Mouse (Mus musculus): Measurements from ENCODE around the gene Asb5.

Asb5 gene

DNA sequence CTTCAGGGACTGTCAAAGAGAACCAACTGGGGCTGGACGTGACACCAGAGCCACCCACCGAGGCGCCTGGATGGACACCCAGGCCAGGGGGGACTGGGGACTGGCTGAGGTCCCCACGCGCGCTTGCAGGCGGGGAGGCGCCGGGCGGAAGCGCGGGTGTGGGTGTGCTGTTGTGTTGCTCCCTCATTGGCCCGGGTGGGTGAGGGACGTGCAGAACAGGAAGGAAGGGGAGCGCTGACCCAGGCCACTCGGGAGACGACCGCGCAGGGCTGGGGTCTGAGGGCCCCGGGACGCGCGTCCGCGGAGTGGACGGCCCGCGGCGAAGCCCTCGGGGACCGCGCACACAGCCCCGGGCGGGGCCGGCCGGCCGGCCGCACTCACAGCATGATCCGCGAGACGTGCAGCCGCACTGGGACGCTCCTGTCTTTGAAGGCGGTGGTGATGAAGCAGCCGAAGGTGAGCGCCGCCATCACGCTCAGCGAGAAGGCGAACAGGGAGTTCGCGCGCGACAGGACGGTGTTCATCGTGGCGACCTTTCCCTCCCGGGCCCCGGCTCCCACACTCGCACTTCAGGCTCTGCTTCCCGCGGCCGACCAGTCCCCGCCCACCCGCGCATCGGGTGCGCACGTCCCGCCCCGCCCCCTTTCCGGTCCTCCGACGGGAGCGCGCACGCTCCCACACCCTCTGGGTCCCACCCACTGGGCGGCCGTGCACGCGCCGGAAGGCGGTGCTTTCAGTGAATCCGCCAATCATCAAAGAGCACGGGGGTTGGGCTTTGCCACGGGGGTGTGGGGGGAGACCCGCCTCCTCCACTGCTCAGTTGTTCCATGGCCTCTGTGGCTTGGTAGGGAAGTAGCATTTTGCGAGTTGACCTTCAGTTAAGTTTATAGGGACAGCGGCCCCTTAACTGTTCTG lies at the start of gene Asb5, which contains the start of gene Spcs3:
Gene Asb5, plus strand, starts transcription at position 199 of the 915 bp plus-strand sequence.
Gene Spcs3, minus strand, starts transcription at position 617 of the 915 bp plus-strand sequence.
- in situ Hi-C loops (cut with MboI, MseI), result no loop called here

DNA sequence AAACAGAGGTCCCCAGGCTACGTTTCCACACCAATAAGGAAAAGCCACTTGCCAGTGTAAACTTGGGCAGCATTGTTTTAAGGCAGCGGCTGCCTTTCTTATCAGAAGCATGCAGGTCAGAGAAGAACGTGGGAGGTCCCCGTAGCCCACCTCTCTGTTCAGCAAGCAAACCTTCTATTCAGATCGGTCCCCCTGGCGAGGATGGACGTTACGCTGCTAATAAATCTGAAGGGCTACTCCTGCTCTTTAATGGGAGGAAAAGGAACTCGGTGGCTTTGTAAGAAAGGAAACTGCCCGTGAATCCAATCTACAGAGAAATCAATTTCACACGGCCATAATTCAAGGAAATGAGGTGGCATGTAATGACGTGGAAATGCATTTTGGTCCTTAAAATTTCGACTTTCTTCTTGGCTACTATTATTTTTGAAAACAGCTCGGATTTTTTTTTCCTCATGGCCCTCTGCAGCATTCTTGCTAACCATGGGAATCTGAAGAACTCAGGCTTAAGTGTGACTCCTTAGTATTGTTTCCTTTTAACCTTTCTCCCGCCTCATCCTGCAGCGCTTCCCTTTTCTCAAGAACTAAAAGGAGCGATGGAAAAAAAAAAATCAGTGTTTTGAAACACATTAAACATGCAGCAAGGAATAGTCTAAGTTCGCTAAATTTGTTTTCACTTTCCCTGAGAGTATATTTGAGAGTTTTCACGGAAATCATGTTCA lies 42.7 kb upstream of the Asb5 start:
- in situ Hi-C loops (cut with MboI, MseI), result loop anchor here (5.0 to 25.0 kb wide), 4 partner anchors 334 to 624 kb away; no protein-coding TSS in a partner anchor

GRCm38 (mm10) chr8:54488437-54488836 lies 40.9 kb upstream of the Asb5 start:
- in situ Hi-C loops (cut with MboI, MseI), result loop anchor here (5.0 to 25.0 kb wide), 4 partner anchors 336 to 626 kb away; no protein-coding TSS in a partner anchor

- in situ Hi-C loops (cut with MboI, MseI), result loop anchor here (5.0 to 25.0 kb wide), 2 partner anchors 414 to 429 kb away; partner anchors contain the start of gene Vegfc (in 1 of the 2)
Observed at GRCm38 (mm10) chr8:54491057-54491690, 38.2 kb upstream of the Asb5 start.

DNA sequence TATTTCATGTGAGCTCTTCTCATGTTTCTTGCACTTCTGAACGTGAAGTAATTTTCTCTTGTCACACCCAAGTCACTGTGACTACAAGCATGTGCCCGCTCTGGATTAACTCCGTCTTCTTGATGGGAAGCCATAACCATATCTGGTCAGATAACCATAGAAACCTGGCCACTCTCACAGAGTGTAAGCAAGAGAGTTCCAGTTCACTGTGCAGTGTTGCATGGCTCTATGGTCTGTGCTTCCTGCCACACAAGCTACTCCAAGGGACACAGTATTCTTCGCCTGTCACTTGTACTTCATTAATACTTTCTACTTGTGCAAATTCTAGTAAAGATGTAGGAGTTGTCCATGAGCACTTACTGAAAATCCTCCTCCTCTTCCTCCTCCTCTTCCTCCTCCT lies 37.4 kb upstream of the Asb5 start:
- in situ Hi-C loops (cut with MboI, MseI), result loop anchor here (5.0 to 25.0 kb wide), 2 partner anchors 415 to 430 kb away; partner anchors contain the start of gene Vegfc (in 1 of the 2)

GRCm38 (mm10) chr8:54493110-54493509 lies 36.3 kb upstream of the Asb5 start:
- in situ Hi-C loops (cut with MboI, MseI), result loop anchor here (5.0 to 25.0 kb wide), 2 partner anchors 416 to 431 kb away; partner anchors contain the start of gene Vegfc (in 1 of the 2)

DNA sequence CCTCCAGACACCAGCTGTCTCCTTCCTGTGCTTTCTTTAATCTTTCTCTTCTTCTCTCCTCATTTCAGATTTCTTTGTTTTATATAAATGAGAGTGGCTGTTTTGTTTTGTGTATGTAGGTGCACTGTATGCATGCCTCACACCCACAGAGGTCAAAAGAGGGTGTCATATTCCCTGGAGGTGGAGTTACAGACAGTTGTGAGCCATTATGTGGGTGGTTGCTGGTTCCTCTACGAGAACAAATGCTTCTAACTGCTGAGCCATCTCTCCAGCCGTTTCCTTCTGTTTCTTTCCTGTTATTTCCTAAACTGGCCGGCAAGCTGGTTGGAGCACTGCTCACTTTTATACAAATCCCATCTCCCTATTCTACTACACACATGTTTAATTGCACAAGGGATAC lies 35.5 kb upstream of the Asb5 start:
- in situ Hi-C loops (cut with MboI, MseI), result loop anchor here (5.0 to 25.0 kb wide), 2 partner anchors 417 to 432 kb away; partner anchors contain the start of gene Vegfc (in 1 of the 2)

DNA sequence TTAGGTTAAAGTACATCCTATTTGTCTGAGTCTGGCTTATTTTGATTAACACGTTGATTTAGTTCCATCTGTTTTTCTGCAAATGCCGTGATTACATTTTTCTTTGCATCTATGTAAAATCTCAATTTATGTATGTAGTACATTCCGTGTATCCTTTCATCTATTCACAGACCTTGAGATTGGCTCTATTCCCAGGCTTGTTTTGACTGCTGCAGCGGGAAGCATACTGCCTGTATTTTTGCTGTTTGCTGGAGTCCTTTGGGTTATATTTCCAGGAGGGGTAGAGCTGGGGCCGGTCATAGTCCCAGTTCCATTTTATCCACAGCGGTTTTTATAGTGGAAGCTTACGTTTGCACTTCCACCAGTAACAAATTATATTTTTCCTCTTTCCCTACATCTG lies 26.3 kb upstream of the Asb5 start:
- in situ Hi-C loops (cut with MboI, MseI), result loop anchor here in 1 of 2 experiments (25.0 kb wide), 1 partner anchor 1984 kb away; no protein-coding TSS in a partner anchor

DNA sequence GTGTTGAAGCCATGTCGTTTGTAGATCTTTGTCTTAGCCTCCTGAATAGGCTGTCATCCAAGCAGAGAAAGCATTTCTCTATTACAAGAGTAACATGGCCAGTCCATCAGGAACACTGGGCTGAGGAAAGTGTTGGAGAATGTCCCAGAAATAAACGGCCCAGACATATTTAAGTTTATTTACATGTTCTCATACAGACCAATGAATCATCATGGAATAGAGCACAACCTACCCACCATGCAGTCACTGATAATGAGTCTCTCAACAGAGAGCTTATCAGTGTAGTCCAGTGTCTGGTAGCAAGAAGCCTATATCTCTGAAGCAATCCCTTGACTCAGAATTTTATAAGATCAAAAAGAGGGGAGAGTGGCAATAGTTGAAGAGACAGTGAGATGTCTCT lies 24.3 kb upstream of the Asb5 start:
- in situ Hi-C loops (cut with MboI, MseI), result loop anchor here (5.0 to 25.0 kb wide), 5 partner anchors 157 to 1982 kb away; no protein-coding TSS in a partner anchor

DNA sequence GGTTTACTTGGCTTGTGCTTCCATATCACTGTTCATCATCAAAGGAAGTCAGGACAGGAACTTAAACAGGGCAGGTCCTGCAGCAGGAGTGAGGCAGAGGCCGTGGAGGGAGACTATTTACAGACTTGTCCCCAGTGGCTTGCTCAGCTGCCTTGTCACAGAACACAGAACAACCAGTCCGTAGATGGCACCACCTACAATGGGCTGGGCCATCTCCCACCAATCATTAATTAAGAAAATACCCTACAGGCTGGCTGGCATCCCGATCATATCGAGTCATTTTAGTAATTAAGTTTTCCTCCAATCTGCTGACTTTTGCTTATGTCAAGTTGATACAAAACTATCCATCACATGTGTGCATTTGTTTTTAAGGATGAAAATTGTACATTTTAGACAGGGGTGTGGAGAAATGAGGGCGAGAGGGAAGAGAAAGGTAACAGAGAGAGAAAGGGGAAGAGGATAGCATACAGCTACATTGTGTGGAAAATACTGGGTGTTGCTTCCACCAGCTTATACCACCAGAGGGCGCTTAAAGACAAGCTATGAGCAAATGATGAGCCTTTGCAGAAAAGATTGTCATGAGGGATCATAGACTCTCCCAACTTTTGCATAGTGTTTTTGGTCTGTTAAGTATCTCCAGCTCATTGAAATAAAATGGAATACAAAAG lies 21.8 kb upstream of the Asb5 start:
- in situ Hi-C loops (cut with MboI, MseI), result loop anchor here (5.0 to 25.0 kb wide), 5 partner anchors 155 to 1980 kb away; no protein-coding TSS in a partner anchor

- in situ Hi-C loops (cut with MboI, MseI), result loop anchor here (5.0 to 25.0 kb wide), 5 partner anchors 154 to 1979 kb away; no protein-coding TSS in a partner anchor
Observed at GRCm38 (mm10) chr8:54508096-54508456, 21.3 kb upstream of the Asb5 start.

- in situ Hi-C loops (cut with MboI, MseI), result loop anchor here (5.0 to 25.0 kb wide), 5 partner anchors 153 to 1978 kb away; no protein-coding TSS in a partner anchor
Observed at GRCm38 (mm10) chr8:54508814-54509213, 20.6 kb upstream of the Asb5 start.

GRCm38 (mm10) chr8:54509221-54509721 lies 20.1 kb upstream of the Asb5 start:
- in situ Hi-C loops (cut with MboI, MseI), result loop anchor here (5.0 to 25.0 kb wide), 5 partner anchors 153 to 1978 kb away; no protein-coding TSS in a partner anchor

DNA sequence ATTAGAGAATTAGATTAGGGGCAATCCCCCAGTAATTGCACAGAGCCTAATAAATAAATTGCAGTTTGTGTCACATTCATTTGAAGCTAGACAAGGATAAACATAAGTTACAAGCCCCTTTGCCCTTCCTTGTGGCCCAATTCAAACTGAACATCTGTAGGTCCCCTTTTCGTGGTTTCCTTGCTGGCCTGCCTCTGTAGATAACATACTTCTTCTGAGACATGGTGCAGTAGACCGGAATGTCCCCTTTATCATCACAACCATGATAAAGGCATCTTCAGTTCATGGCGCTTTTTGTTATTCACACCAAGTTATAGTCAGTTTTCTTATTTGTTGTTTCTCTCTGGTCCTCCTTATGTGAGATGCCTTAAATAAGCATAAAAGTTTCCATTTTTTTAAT lies 17.6 kb upstream of the Asb5 start:
- in situ Hi-C loops (cut with MboI, MseI), result loop anchor here (10.0 to 25.0 kb wide), 2 partner anchors 573 to 1976 kb away; no protein-coding TSS in a partner anchor

DNA sequence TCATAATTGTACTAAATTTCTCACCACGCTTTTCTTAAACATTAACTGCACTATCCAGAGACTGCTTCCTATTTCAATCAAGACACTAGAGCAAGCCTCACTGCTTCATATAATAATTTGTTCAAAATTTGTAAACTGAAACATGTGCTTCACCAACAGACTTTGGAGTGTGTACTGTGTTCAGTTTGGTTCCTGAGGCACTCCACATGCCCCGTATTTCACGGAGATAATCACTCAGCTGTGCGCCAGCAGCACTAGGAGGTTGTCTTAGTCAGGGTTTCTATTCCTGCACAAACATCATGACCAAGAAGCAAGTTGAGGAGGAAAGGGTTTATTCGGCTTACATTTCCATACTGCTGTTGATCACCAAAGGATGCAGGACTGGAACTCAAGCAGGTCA lies 17.2 kb upstream of the Asb5 start:
- in situ Hi-C loops (cut with MboI, MseI), result loop anchor here (10.0 to 25.0 kb wide), 2 partner anchors 573 to 1975 kb away; no protein-coding TSS in a partner anchor

DNA sequence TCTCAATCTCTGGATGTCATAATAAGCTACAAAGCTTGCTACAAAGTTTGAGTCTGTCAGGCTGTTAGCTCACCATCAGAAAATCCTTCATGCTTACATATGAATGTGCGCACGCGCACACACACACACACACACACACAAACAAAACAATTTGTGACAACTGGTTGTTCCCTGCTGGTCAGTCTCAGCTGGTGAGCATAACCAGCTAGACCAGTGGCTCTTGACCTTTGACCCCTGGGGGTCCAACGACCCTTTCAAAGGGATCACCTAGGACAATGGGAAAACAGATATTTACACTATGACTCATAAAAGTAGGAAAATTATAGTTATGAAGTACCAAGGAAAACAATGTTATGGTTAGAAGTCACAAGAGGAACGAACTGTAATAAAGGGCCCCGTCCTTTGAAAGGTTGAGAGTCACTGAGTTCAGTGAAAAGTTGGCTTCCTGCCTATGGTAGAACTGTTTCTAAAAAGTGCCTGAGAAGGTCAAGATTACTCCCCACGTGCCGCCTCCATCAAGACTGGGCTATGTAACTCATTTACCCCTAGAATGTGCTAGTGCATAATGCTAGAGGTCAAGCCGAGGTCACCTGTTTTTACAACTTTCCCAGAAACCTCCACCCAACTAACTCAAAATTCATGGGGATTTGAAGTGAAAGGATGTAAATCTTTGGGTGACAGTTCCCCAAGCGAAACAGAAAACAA lies 10.5 kb upstream of the Asb5 start:
- in situ Hi-C loops (cut with MboI, MseI), result loop anchor here (10.0 to 25.0 kb wide), 2 partner anchors 566 to 1968 kb away; no protein-coding TSS in a partner anchor

GRCm38 (mm10) chr8:54520516-54520915 lies 8.9 kb upstream of the Asb5 start:
- in situ Hi-C loops (cut with MboI, MseI), result loop anchor here in 1 of 2 experiments (25.0 kb wide), 1 partner anchor 1967 kb away; no protein-coding TSS in a partner anchor

- in situ Hi-C loops (cut with MboI, MseI), result no loop called here
Observed at GRCm38 (mm10) chr8:54525606-54526005, 3.8 kb upstream of the Asb5 start.

GRCm38 (mm10) chr8:54526700-54527099 lies 2.7 kb upstream of the Asb5 start:
- in situ Hi-C loops (cut with MboI, MseI), result no loop called here

All from T-helper 17 cell (primary cell).